Mouse (Mus musculus): ENCODE measurements around the gene Asic3.

DNA sequence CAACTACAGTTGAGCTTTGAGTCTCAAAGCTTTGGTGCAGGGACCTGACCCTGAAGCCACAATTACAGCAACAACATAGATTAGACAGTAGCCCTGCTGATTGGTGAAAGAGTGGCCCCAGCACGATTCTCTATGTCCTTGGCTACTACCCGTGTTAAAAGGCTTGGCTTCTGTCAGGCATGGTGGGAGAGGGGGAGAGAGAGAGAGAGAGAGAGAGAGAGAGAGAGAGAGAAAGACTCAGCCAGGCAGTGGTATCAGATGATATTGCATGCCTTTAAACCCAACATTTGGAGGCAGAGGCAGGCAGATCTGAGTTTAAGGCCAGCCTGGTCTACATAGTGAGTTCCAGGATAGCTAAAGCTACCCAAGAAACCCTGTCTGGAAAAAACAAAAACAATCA, 31.2 kb upstream of the Asic3 start:
- no peak for TF ChIP-seq CTCF (IDR thresholded peaks at IDR 0.05; ENCODE audit: borderline replicate concordance, insufficient read depth, low read length)
- no peak for TF ChIP-seq POLR2A (IDR thresholded peaks at IDR 0.05; ENCODE audit: low read depth, low read length)

Measured in embryonic fibroblast, embryonic 13.5 days (primary cell).